Mouse (Mus musculus): ENCODE results near the gene Zmynd12.

DNA sequence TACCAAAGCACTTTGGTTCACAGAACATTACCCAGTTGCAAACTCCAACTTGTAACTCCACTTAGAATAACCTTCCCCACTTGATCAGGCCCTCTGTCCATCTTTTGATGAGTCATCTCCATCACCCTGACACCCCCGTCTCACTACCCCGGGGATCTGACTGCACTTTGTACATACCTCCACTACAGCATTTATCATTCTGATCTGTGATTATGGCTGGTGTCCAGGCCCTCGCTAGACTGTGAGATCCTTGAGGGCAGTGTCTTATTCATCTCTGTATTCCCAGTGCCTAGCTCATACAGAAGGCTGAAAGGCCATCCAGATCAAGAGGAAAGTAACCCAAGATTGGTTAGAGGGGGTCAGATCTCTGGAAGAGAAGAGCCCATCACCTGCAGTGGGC lies 1.4 kb upstream of the Zmynd12 start:
- TF ChIP-seq CTCF (IDR thresholded peaks at IDR 0.05; ENCODE audit: borderline replicate concordance, extremely low read depth, insufficient read depth, insufficient read length), result no peak
- no peak for TF ChIP-seq POLR2A (IDR thresholded peaks at IDR 0.05; ENCODE audit: borderline replicate concordance, extremely low read depth, insufficient read depth, insufficient read length, poor library complexity, severe bottlenecking)

Measured in brain, embryonic 14.5 days (tissue).